Mouse (Mus musculus) forebrain, embryonic 16.5 days (tissue): ENCODE measurements around the gene Gpnmb. TPM values are rescaled to one million over a fixed set of nuclear protein-coding genes. Genes with fewer than 3 reads are reported as not detected.
A peak's percentile ranks its signal among the peaks of the same experiment; 100 is the strongest.

Experiments used
- ATAC-seq: fragments of 200-750 bp; cut with Nextera tagmentation; 2 replicates; pipeline ENCODE4 v1.8.0; 2017; ENCODE audit warnings: mild to moderate bottlenecking, moderate library complexity
- H3K27ac ChIP-seq: fragments of 300-500 bp; sonication (generic); 2 replicates; pipeline ENCODE4 v1.5.1; 2014; ENCODE audit warnings: low read length, control low read depth
- H3K27me3 ChIP-seq: fragments of 300-500 bp; sonication (generic); replicated peaks from 2 replicates; pipeline ENCODE4 v1.6.1; 2014; ENCODE audit warnings: low read length; ENCODE audit not compliant: control insufficient read depth, insufficient read depth
- H3K36me3 ChIP-seq: fragments of 300-500 bp; sonication (generic); 2 replicates; pipeline ENCODE4 v1.6.1; 2014; ENCODE audit not compliant: control insufficient read depth, insufficient read depth
- H3K4me1 ChIP-seq: fragments of 300-500 bp; sonication (generic); replicated peaks from 2 replicates; pipeline ENCODE4 v1.6.1; 2014; ENCODE audit warnings: low read length; ENCODE audit not compliant: control insufficient read depth, insufficient read depth
- H3K4me2 ChIP-seq: fragments of 300-500 bp; sonication (generic); 2 replicates; pipeline ENCODE4 v1.6.1; 2014; ENCODE audit warnings: mild to moderate bottlenecking, low read length, control low read depth
- H3K4me3 ChIP-seq: fragments of 300-500 bp; sonication (generic); replicated peaks from 2 replicates; pipeline ENCODE4 v1.5.1; 2014; ENCODE audit warnings: mild to moderate bottlenecking, low read length, control low read depth
- H3K9ac ChIP-seq: fragments of 300-500 bp; sonication (generic); replicated peaks from 2 replicates; pipeline ENCODE4 v1.6.1; 2014; ENCODE audit warnings: low read depth, low read length, control low read depth
- H3K9me3 ChIP-seq: fragments of 300-500 bp; sonication (generic); 2 replicates; pipeline ENCODE4 v1.6.1; 2016; ENCODE audit warnings: low read length; ENCODE audit not compliant: control insufficient read depth
- WGBS: fragments of 180-500 bp; shearing (Covaris S2); extraction: QIAGEN DNeasy Blood & Tissue Kit; methylation state at CpG from one replicate; pipeline ENCODE4 v1.1.7; 2014; 5-methylcytosine and 5-hydroxymethylcytosine counted together
- polyA plus RNA-seq: library from polyadenylated mRNA; unstranded; fragments of >200 nt; fragmentation: Nextera tagmentation; extraction: Ambion mirVana; gene quantifications from 2 replicates; pipeline ENCODE4 v1.2.1, GENCODE M21; 2015

Gene Gpnmb
- polyA plus RNA-seq, 1 experiment from 2014 or later: 0.61 TPM

GRCm38 (mm10) chr6:49046976-49047375 is 10.6 kb downstream of the Gpnmb start:
- ATAC-seq: no peak
- 82% methylated on average over 8 of the region's 8 CpGs for WGBS

GRCm38 (mm10) chr6:49047848-49048247 is 11.5 kb downstream of the Gpnmb start:
- no peak overlapping the region for H3K4me2 ChIP-seq
- H3K9ac ChIP-seq: no peak overlapping the region
- 81% methylated on average over 10 of the region's 10 CpGs for WGBS
- ATAC-seq: no peak
- no peaks in the 10 kb centered on the region for H3K27me3 ChIP-seq
- H3K36me3 ChIP-seq: no peaks in the 10 kb centered on the region
- no peak overlapping the region for H3K27ac ChIP-seq
- H3K4me3 ChIP-seq: no peak overlapping the region
- no peaks in the 10 kb centered on the region for H3K4me1 ChIP-seq
- H3K9me3 ChIP-seq: no peaks in the 10 kb centered on the region

More at GRCm38 (mm10) chr6:49046976-49047375, 10.6 kb downstream of the Gpnmb start:
- H3K36me3 ChIP-seq: no peaks in the 10 kb centered on the region
- H3K4me2 ChIP-seq: no peak overlapping the region
- no peak overlapping the region for H3K4me3 ChIP-seq
- no peak overlapping the region for H3K27ac ChIP-seq
- H3K9ac ChIP-seq: no peak overlapping the region
- no peaks in the 10 kb centered on the region for H3K4me1 ChIP-seq
- no peaks in the 10 kb centered on the region for H3K9me3 ChIP-seq
- H3K27me3 ChIP-seq: no peaks in the 10 kb centered on the region

GRCm38 (mm10) chr6:49048395-49048794 is 12.0 kb downstream of the Gpnmb start:
- Histone ChIP-seq H3K4me2 (no peak overlapping the region), H3K36me3 (no peaks in the 10 kb centered on the region), H3K4me3 (no peak overlapping the region), H3K27me3 (no peaks in the 10 kb centered on the region), H3K9me3 (no peaks in the 10 kb centered on the region), H3K27ac (no peak overlapping the region), H3K9ac (no peak overlapping the region), H3K4me1 (no peaks in the 10 kb centered on the region)
- 90% methylated on average over 10 of the region's 10 CpGs for WGBS
- ATAC-seq: no peak

GRCm38 (mm10) chr6:49050677-49051410 is 14.5 kb downstream of the Gpnmb start:
- WGBS: 52% methylated on average over 11 of the region's 11 CpGs
- no peaks in the 10 kb centered on the region; the same call in none of the 2 replicates for H3K4me1 ChIP-seq

DNA sequence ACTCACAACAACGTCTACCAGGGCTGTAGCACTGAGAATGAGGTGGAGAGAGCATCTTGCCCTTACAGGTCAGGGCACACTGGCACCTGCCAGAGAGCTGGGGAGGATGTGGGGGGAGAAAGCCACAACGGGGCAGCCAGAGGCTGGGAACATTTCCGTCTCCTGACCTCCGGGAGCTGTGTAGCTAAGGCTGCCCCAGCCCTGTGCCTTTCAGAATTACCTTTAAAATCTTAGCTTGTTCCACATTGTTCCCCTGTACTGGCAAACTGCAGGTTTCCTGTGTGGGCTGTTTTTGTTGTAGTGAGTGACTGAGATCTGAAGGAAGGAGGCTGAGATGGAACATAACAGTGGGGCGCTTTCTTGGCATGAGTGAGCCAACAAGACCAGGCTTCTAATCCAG is 15.8 kb downstream of the Gpnmb start:
- Histone ChIP-seq H3K4me2 (no peak overlapping the region), H3K4me3 (no peak overlapping the region), H3K36me3 (no peaks in the 10 kb centered on the region), H3K9ac (no peak overlapping the region), H3K27ac (no peak overlapping the region), H3K4me1 (no peaks in the 10 kb centered on the region; the same call in none of the 2 replicates), H3K9me3 (no peaks in the 10 kb centered on the region), H3K27me3 (no peaks in the 10 kb centered on the region)
- no peak for ATAC-seq
- 77% methylated on average over 5 of the region's 5 CpGs for WGBS

More at GRCm38 (mm10) chr6:49050677-49051410, 14.5 kb downstream of the Gpnmb start:
- no peak overlapping the region for H3K9ac ChIP-seq
- H3K9me3 ChIP-seq: no peaks in the 10 kb centered on the region
- no peak overlapping the region for H3K4me3 ChIP-seq
- no peaks in the 10 kb centered on the region for H3K27me3 ChIP-seq
- H3K36me3 ChIP-seq: no peaks in the 10 kb centered on the region
- ATAC-seq: no peak
- H3K4me2 ChIP-seq: no peak overlapping the region
- H3K27ac ChIP-seq: no peak overlapping the region

DNA sequence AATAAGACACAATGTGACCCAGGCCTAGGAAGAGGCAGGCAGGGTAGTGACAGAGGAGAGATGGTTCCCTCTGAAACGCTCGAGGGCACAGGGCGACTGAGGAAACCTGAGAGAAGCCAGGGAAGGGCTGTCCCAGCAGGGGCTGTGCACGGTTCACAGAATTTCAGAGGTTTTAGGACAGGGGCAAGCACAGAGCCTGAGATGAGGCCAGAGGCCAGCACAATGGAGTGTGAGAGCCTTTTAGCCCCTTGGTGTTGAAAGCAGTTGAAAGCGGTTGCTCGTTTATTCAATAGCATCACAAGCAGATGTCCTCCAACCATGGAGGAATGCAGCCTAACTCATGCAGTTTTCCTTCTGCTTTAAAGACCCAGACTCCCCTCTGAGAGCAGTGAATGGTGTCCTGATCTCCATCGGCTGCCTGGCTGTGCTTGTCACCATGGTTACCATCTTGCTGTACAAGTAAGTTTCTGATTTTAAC is 18.9 kb downstream of the Gpnmb start:
- Histone ChIP-seq H3K27ac (0 out of 2 replicates have a peak overlapping the region, but pooled peaks have one; percentile 5), H3K4me2 (no peak overlapping the region), H3K4me1 (no peaks in the 10 kb centered on the region; the same call in none of the 2 replicates), H3K4me3 (no peak overlapping the region), H3K9me3 (no peaks in the 10 kb centered on the region), H3K36me3 (no peaks in the 10 kb centered on the region), H3K9ac (no peak overlapping the region), H3K27me3 (no peaks in the 10 kb centered on the region)
- peak; percentile 84 for ATAC-seq
- WGBS: 7% methylated on average over 7 of the region's 7 CpGs

- no peaks in the 10 kb centered on the region for H3K9me3 ChIP-seq
- H3K9ac ChIP-seq: no peak overlapping the region
- H3K27me3 ChIP-seq: no peaks in the 10 kb centered on the region
- no peak overlapping the region for H3K27ac ChIP-seq
- H3K4me2 ChIP-seq: no peak overlapping the region
- WGBS: 64% methylated on average over 9 of the region's 9 CpGs
- H3K4me1 ChIP-seq: no peaks in the 10 kb centered on the region; the same call in none of the 2 replicates
- H3K4me3 ChIP-seq: no peak overlapping the region
- no peak for ATAC-seq
- no peaks in the 10 kb centered on the region for H3K36me3 ChIP-seq
These were observed 19.7 kb downstream of the Gpnmb start for GRCm38 (mm10) chr6:49056009-49056408.

- H3K9me3 ChIP-seq: no peaks in the 10 kb centered on the region
- H3K4me1 ChIP-seq: no peaks in the 10 kb centered on the region; the same call in none of the 2 replicates
- ATAC-seq: peak; percentile 55
- no peak overlapping the region for H3K4me2 ChIP-seq
- no peak overlapping the region for H3K9ac ChIP-seq
- WGBS: 41% methylated on average over 8 of the region's 8 CpGs
- H3K4me3 ChIP-seq: no peak overlapping the region
- H3K27me3 ChIP-seq: no peaks in the 10 kb centered on the region
- no peaks in the 10 kb centered on the region for H3K36me3 ChIP-seq
- no peak overlapping the region for H3K27ac ChIP-seq
These were observed 21.0 kb downstream of the Gpnmb start for GRCm38 (mm10) chr6:49057053-49058021.

GRCm38 (mm10) chr6:49068361-49068760 is 32.0 kb downstream of the Gpnmb start:
- H3K4me2 ChIP-seq: no peak overlapping the region
- H3K27me3 ChIP-seq: no peaks in the 10 kb centered on the region
- ATAC-seq: no peak
- no peaks in the 10 kb centered on the region for H3K36me3 ChIP-seq
- H3K9ac ChIP-seq: no peak overlapping the region
- no peak overlapping the region for H3K27ac ChIP-seq
- H3K4me3 ChIP-seq: no peak overlapping the region
- H3K9me3 ChIP-seq: no peaks in the 10 kb centered on the region
- H3K4me1 ChIP-seq: no peaks in the 10 kb centered on the region
- WGBS: 36% methylated on average over 4 of the region's 4 CpGs
